In genomic region chr2:140065676-140066075, GRCm38 (mm10) we compare ENCODE assay signal across 8 mouse cellular contexts. TPM values are rescaled to one million over a fixed set of nuclear protein-coding genes. Genes with fewer than 3 reads are reported as not detected.
A peak's percentile ranks its signal among the peaks of the same experiment; 100 is the strongest.
DNase-seq lines count a peak whose midpoint lies in the region; ATAC-seq and TF ChIP-seq lines count a peak whose summit lies in the region.

No protein-coding gene starts in this region.

- no peaks in the 10 kb centered on the region for H3K27me3 ChIP-seq in kidney, adult 2 months (replicated peaks; ENCODE audit: control insufficient read depth, insufficient read depth, low read length)
- H3K27me3 ChIP-seq in MEL (ENCODE audit: control insufficient read depth in 1 of 2, insufficient read depth in 2 of 2, low read length in 2 of 2) = no peaks in the 10 kb centered on the region
- H3K27me3 ChIP-seq in forebrain, embryonic 12.5 days = no peaks in the 10 kb centered on the region
- peaks cover 8% of the 10 kb centered on the region for H3K27me3 ChIP-seq in liver, embryonic 12.5 days (replicated peaks)
- no peaks in the 10 kb centered on the region for H3K27me3 ChIP-seq in thymus, adult 2 months (ENCODE audit: control insufficient read depth, insufficient read depth, low read length)

- peaks cover 33% of the 10 kb centered on the region for H3K79me2 ChIP-seq in MEL (ENCODE audit: control insufficient read depth, insufficient read depth, low read length, poor library complexity)

- TF ChIP-seq EP300 in MEL (IDR thresholded peaks at IDR 0.05; ENCODE audit: low read depth in 1 of 2, low read length in 2 of 2) = no peak

- no peak for TF ChIP-seq POLR2A in kidney, adult 2 months (IDR thresholded peaks at IDR 0.05; ENCODE audit: low read depth, low read length)
- TF ChIP-seq POLR2A in MEL (IDR thresholded peaks at IDR 0.05; ENCODE audit: control insufficient read depth in 1 of 2, insufficient read depth in 1 of 2, low read depth in 1 of 2, low read length in 2 of 2, poor library complexity in 1 of 2) = no peak; a peak in 1 of 4 replicates
- TF ChIP-seq POLR2A in thymus, adult 2 months (IDR thresholded peaks at IDR 0.05; ENCODE audit: control insufficient read depth, extremely low read depth, insufficient read depth, low read length, poor library complexity) = no peak

- H3K4me2 ChIP-seq in forebrain, embryonic 12.5 days = peak overlapping the region; percentile 86
- peak overlapping the region; percentile 89 for H3K4me2 ChIP-seq in liver, embryonic 12.5 days

- ATAC-seq in forebrain, embryonic 12.5 days (ENCODE audit: low FRiP score) = no peak
- no peak for ATAC-seq in liver, embryonic 12.5 days

- peak; percentile 11; the same call in 1 of the 2 replicates for TF ChIP-seq CTCF in kidney, adult 2 months (conservative IDR thresholded peaks at IDR 0.05; ENCODE audit: insufficient read depth, insufficient read length, low read depth, low read length)
- peak in 2 of 3 experiments; percentile 45 to 48; a peak in 5 of 6 replicates for TF ChIP-seq CTCF in MEL (IDR thresholded peaks at IDR 0.05 in 2 of 3, conservative IDR thresholded peaks at IDR 0.05 in 1 of 3; ENCODE audit: control insufficient read depth in 1 of 3, insufficient read depth in 1 of 3, low read depth in 2 of 3, low read length in 3 of 3, poor library complexity in 1 of 3, severe bottlenecking in 1 of 3)
- TF ChIP-seq CTCF in thymus, adult 2 months (IDR thresholded peaks at IDR 0.05; ENCODE audit: borderline replicate concordance, control insufficient read depth, extremely low read depth, insufficient read depth, low read length, poor library complexity) = no peak

- no peak overlapping the region for H3K4me3 ChIP-seq in kidney, adult 2 months (ENCODE audit: insufficient read depth, low read depth, low read length)
- peak overlapping the region; percentile 63 to 97 for H3K4me3 ChIP-seq in MEL (ENCODE audit: control insufficient read depth in 1 of 2, insufficient read depth in 1 of 2, low read depth in 2 of 2, low read length in 2 of 2)
- peak overlapping the region; percentile 81 for H3K4me3 ChIP-seq in forebrain, embryonic 12.5 days (replicated peaks)
- H3K4me3 ChIP-seq in liver, embryonic 12.5 days = peak overlapping the region; percentile 94
- H3K4me3 ChIP-seq in thymus, adult 2 months (ENCODE audit: control insufficient read depth, insufficient read depth, low read length) = no peak overlapping the region

- H3K9me3 ChIP-seq in MEL (replicated peaks; ENCODE audit: insufficient read depth, low read length) = no peaks in the 10 kb centered on the region
- no peaks in the 10 kb centered on the region for H3K9me3 ChIP-seq in forebrain, embryonic 12.5 days
- H3K9me3 ChIP-seq in liver, embryonic 12.5 days (replicated peaks) = no peaks in the 10 kb centered on the region

- no peaks in the 10 kb centered on the region for H3K36me3 ChIP-seq in kidney, adult 2 months (ENCODE audit: control insufficient read depth, insufficient read depth, low read length)
- H3K36me3 ChIP-seq in MEL (ENCODE audit: control insufficient read depth in 1 of 2, insufficient read depth in 2 of 2, low read length in 2 of 2) = peaks cover 6 to 27% of the 10 kb centered on the region in 2 experiments; a peak in 3 of 4 replicates
- no peaks in the 10 kb centered on the region for H3K36me3 ChIP-seq in forebrain, embryonic 12.5 days (replicated peaks)
- 0 out of 2 replicates have a peak, but pooled peaks cover 4% of the 10 kb centered on the region for H3K36me3 ChIP-seq in liver, embryonic 12.5 days
- H3K36me3 ChIP-seq in thymus, adult 2 months (ENCODE audit: control insufficient read depth, insufficient read depth, low read length) = no peaks in the 10 kb centered on the region

- DNase-seq in kidney, adult 2 months = no peak
- DNase-seq in kidney, postnatal 10 days = no peak
- peak; percentile 82 for DNase-seq in MEL (ENCODE audit: low read depth, low spot score)
- no peak for DNase-seq in frontal cortex, adult 2 months (ENCODE audit: extremely low spot score in 1 of 2, low spot score in 1 of 2)
- DNase-seq in adrenal gland, postnatal 14 days = no peak
- no peak for DNase-seq in thymus, adult 2 months

- 0 out of 2 replicates have a peak, but pooled peaks cover 3% of the 10 kb centered on the region for H3K4me1 ChIP-seq in kidney, adult 2 months (ENCODE audit: control insufficient read depth, insufficient read depth, low read length)
- peaks cover 13 to 15% of the 10 kb centered on the region in 2 experiments for H3K4me1 ChIP-seq in MEL (ENCODE audit: control insufficient read depth in 1 of 2, insufficient read depth in 2 of 2, low read length in 2 of 2)
- peaks cover 5% of the 10 kb centered on the region; the same call in 1 of the 2 replicates for H3K4me1 ChIP-seq in forebrain, embryonic 12.5 days
- peaks cover 47% of the 10 kb centered on the region for H3K4me1 ChIP-seq in liver, embryonic 12.5 days
- 0 out of 2 replicates have a peak, but pooled peaks cover 2% of the 10 kb centered on the region for H3K4me1 ChIP-seq in thymus, adult 2 months (replicated peaks; ENCODE audit: control insufficient read depth, insufficient read depth, low read length)

- peak overlapping the region; percentile 83 for H3K9ac ChIP-seq in MEL (ENCODE audit: control insufficient read depth, low read depth, low read length, poor library complexity, severe bottlenecking)
- H3K9ac ChIP-seq in forebrain, embryonic 12.5 days = peak overlapping the region; percentile 84
- peak overlapping the region; percentile 96 for H3K9ac ChIP-seq in liver, embryonic 12.5 days

- no peak for TF ChIP-seq RAD21 in MEL (IDR thresholded peaks at IDR 0.05; ENCODE audit: low read depth, low read length)

- H3K27ac ChIP-seq in kidney, adult 2 months (ENCODE audit: insufficient read depth, low read depth, low read length) = no peak overlapping the region
- H3K27ac ChIP-seq in MEL (ENCODE audit: control insufficient read depth, low read depth, low read length) = peak overlapping the region; percentile 92
- no peak overlapping the region for H3K27ac ChIP-seq in forebrain, embryonic 12.5 days
- H3K27ac ChIP-seq in liver, embryonic 12.5 days = peak overlapping the region; percentile 94
- H3K27ac ChIP-seq in thymus, adult 2 months (ENCODE audit: control insufficient read depth, insufficient read depth, low read length) = no peak overlapping the region

- WGBS in kidney, adult 2 months = 78% methylated on average over 8 of the region's 8 CpGs
- WGBS in forebrain, embryonic 12.5 days = 84% methylated on average over 8 of the region's 8 CpGs
- WGBS in liver, embryonic 12.5 days (ENCODE audit: insufficient replicate concordance) = 72% methylated on average over 8 of the region's 8 CpGs
- 89% methylated on average over 8 of the region's 8 CpGs for WGBS in thymus, adult 2 months

TF ChIP-seq in MEL, 35 proteins besides CTCF, POLR2A, EP300 and RAD21:
- TF ChIP-seq SMC3 (IDR thresholded peaks at IDR 0.05; ENCODE audit: low read depth, low read length) (no peak), NRF1 (IDR thresholded peaks at IDR 0.05; ENCODE audit: insufficient read depth, low read depth, low read length, poor library complexity, severe bottlenecking) (no peak), HCFC1 (IDR thresholded peaks at IDR 0.05; ENCODE audit: low read depth, low read length) (no peak), GABPA (IDR thresholded peaks at IDR 0.05; ENCODE audit: low read depth, low read length) (no peak), USF2 (IDR thresholded peaks at IDR 0.05; ENCODE audit: borderline replicate concordance in 1 of 2, insufficient read depth in 1 of 2, low read depth in 1 of 2, low read length in 2 of 2) (no peak), ELF1 (IDR thresholded peaks at IDR 0.05; ENCODE audit: low read depth, low read length) (no peak), ETS1 (IDR thresholded peaks at IDR 0.05; ENCODE audit: low read depth, low read length) (no peak), MAX (IDR thresholded peaks at IDR 0.05; ENCODE audit: low read length) (no peak), ZNF384 (IDR thresholded peaks at IDR 0.05; ENCODE audit: low read depth, low read length) (no peak)

RNA-seq across cellular contexts. Expression of gene Tasp1, which starts 0.9 kb away (rescaled TPM):
- 4.2 and 5.0 TPM in 2 replicates for polyA plus RNA-seq in kidney, adult 2 months (2012; rRNA removed)
- total RNA-seq in MEL (2012; rRNA removed) = 31.1 and 31.5 TPM in 2 replicates
- polyA plus RNA-seq in MEL (2012; ENCODE audit: insufficient read depth in 1 of 2, insufficient read length in 2 of 2, low read depth in 1 of 2, low replicate concordance in 2 of 2, missing spikeins in 1 of 2) = 10 to 100 TPM in 1 of 2 experiments, not detected in 1; 17.0 TPM
- 16.7 and 19.0 TPM in 2 replicates for polyA plus RNA-seq in forebrain, embryonic 12.5 days (2016; fragmentation: Nextera tagmentation; extraction: Ambion mirVana)
- 20.6 and 20.8 TPM in 2 replicates for polyA plus RNA-seq in liver, embryonic 12.5 days (2016; fragmentation: Nextera tagmentation; extraction: Ambion mirVana)
- 17.8 and 20.3 TPM in 2 replicates for polyA plus RNA-seq in frontal cortex, adult 2 months (2012; rRNA removed)
- 9.5 and 10.7 TPM in 2 replicates for total RNA-seq in adrenal gland, postnatal 14 days (2021)
- 6.5 and 7.1 TPM in 2 replicates for polyA plus RNA-seq in thymus, adult 2 months (2012; rRNA removed)

Comparison
In these comparisons a context has a peak if more than half of its experiments do, and no peak if none do; other contexts are left out.
1. H3K27ac ChIP-seq: peak in MEL (single experiment) and liver, embryonic 12.5 days (single experiment); none in kidney, adult 2 months (single experiment), forebrain, embryonic 12.5 days (single experiment) and thymus, adult 2 months (single experiment).
2. H3K4me3 ChIP-seq: peak in MEL (2 of 2), forebrain, embryonic 12.5 days (single experiment) and liver, embryonic 12.5 days (single experiment); none in kidney, adult 2 months (single experiment) and thymus, adult 2 months (single experiment).
3. Peak in every context shown above with its lines, with median percentiles within 50 percentile points of each other: H3K9ac ChIP-seq.